ENCODE assay signal across 18 mouse cellular contexts in the genomic region with DNA sequence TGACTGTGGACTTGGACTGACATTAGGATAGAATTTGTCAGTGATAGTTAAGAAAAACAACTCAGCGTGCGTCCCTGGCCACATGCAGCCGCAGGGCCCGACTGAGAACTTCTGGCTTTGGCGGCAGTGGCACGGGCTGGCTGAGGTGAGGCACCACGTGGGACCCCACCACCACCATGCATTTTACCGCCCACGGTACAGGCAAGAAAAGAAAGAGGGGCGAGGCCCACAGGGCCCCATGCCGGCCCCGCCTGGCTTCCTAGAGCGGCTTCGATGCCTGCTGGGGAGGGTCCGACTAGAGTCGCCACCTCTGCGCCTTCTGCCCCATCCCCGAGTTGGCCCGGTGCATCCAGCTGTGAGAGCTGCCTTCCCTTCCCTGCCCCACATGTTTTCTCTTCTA.
DNase-seq lines count a peak whose midpoint lies in the region; TF ChIP-seq lines count a peak whose summit lies in the region.
"Had no signal": no experiment of that assay in that cellular context is flagged by ENCODE, and none has a peak within 500 bp of the region (broad histone marks: within the 10 kb centered on the region; RNA-seq: fewer than 3 reads in every experiment).

No protein-coding gene starts in this region.

- H3K4me1 ChIP-seq in E14TG2a.4 (replicated peaks; ENCODE audit: low read depth, low read length) (0 out of 2 replicates have a peak, but pooled peaks cover 3% of the 10 kb centered on the region), ES-E14 (ENCODE audit: control insufficient read depth in 2 of 2, insufficient read depth in 2 of 2, low read length in 2 of 2, poor library complexity in 1 of 2) (no peaks in the 10 kb centered on the region)
- no peaks in the 10 kb centered on the region for H3K4me1 ChIP-seq in limb, embryonic 10.5 days
- H3K4me1 ChIP-seq: embryonic facial prominence, embryonic 15.5 days; forebrain, embryonic 10.5 days; heart, embryonic 10.5 days had no signal

- peak overlapping the region; percentile 58 for H3K4me3 ChIP-seq in E14TG2a.4 (replicated peaks; ENCODE audit: low read length)
- H3K4me3 ChIP-seq in ES-E14 (ENCODE audit: insufficient read depth in 1 of 2, low read depth in 1 of 2, low read length in 2 of 2, poor library complexity in 1 of 2, severe bottlenecking in 1 of 2) = peak overlapping the region in 1 of 2 experiments; percentile 36; a peak in 1 of 4 replicates
- H3K4me3 ChIP-seq in limb, embryonic 10.5 days = no peak overlapping the region
- H3K4me3 ChIP-seq: embryonic facial prominence, embryonic 15.5 days; erythroblast, embryonic 14.5 days; forebrain, embryonic 10.5 days; heart, embryonic 10.5 days had no signal

- WGBS in limb, embryonic 10.5 days = 58% methylated on average over 19 of the region's 19 CpGs

- H3K9ac ChIP-seq in ES-E14 (ENCODE audit: insufficient read depth, low read depth, low read length, poor library complexity, severe bottlenecking) = peak overlapping the region; percentile 44
- H3K9ac ChIP-seq: embryonic facial prominence, embryonic 15.5 days had no signal

- no peak for TF ChIP-seq CTCF in E14TG2a.4 (conservative IDR thresholded peaks at IDR 0.05; ENCODE audit: low read length)

- intact Hi-C loops in left cerebral cortex, postnatal 25 days (cut with DNase I) = no loop called here

- H3K27ac ChIP-seq in ES-E14 (ENCODE audit: insufficient read depth, low read depth, low read length, poor library complexity, severe bottlenecking) = no peak overlapping the region
- H3K27ac ChIP-seq in limb, embryonic 10.5 days = no peak overlapping the region
- H3K27ac ChIP-seq: embryonic facial prominence, embryonic 15.5 days; forebrain, embryonic 10.5 days; heart, embryonic 10.5 days had no signal

- H3K9me3 ChIP-seq in E14TG2a.4 (ENCODE audit: low read length) (no peaks in the 10 kb centered on the region; the same call in none of the 2 replicates), ES-E14 (ENCODE audit: control insufficient read depth, insufficient read depth, low read depth, low read length) (no peaks in the 10 kb centered on the region)
- H3K9me3 ChIP-seq in limb, embryonic 10.5 days (replicated peaks) = no peaks in the 10 kb centered on the region
- H3K9me3 ChIP-seq: embryonic facial prominence, embryonic 15.5 days; forebrain, embryonic 10.5 days; heart, embryonic 10.5 days had no signal

- peaks cover 17% of the 10 kb centered on the region for H3K27me3 ChIP-seq in E14TG2a.4 (ENCODE audit: insufficient read depth, low read length)
- H3K27me3 ChIP-seq in limb, embryonic 10.5 days (ENCODE audit: low read depth, poor library complexity, severe bottlenecking) = no peaks in the 10 kb centered on the region
- H3K27me3 ChIP-seq: embryonic facial prominence, embryonic 15.5 days had no signal

- in situ Hi-C loops in ES-E14 (cut with MboI; ENCODE audit: low sequenced_read_pairs in 2 of 2, unreplicated experiment in 2 of 2) = no loop called here

- peak; percentile 70 for DNase-seq in heart, adult 11 months
- no peak for DNase-seq in heart, adult 8-10 months (ENCODE audit: low spot score)
- peak; percentile 8 for DNase-seq in ES-E14 (ENCODE audit: low read depth, low spot score)
- peak; percentile 33 for DNase-seq in limb, embryonic 10.5 days (ENCODE audit: low spot score)
- DNase-seq in adrenal gland, adult 2 months = no peak
- no peak for DNase-seq in left cerebral cortex, postnatal 25 days (ENCODE audit: low spot score in 2 of 2)
- DNase-seq: adrenal gland, postnatal 10 days; cerebellum, adult 11 months; cerebellum, adult 8-10 months; cerebellum, postnatal 14 days; embryo, embryonic 11 days; gastrocnemius, postnatal 14 days; heart, postnatal 36 days had no signal

- H3K36me3 ChIP-seq in E14TG2a.4 (ENCODE audit: insufficient read depth, low read length) = no peaks in the 10 kb centered on the region
- H3K36me3 ChIP-seq in ES-E14 (ENCODE audit: control insufficient read depth, insufficient read depth, low read length, poor library complexity, severe bottlenecking) = no peaks in the 10 kb centered on the region
- H3K36me3 ChIP-seq in limb, embryonic 10.5 days = no peaks in the 10 kb centered on the region
- H3K36me3 ChIP-seq: embryonic facial prominence, embryonic 15.5 days; forebrain, embryonic 10.5 days; heart, embryonic 10.5 days had no signal

TF ChIP-seq in ES-E14, 5 proteins besides CTCF, POLR2A, EP300 and RAD21:
- TF ChIP-seq ZNF384 (IDR thresholded peaks at IDR 0.05; ENCODE audit: low read depth, low read length) (no peak), MAFK (IDR thresholded peaks at IDR 0.05; ENCODE audit: insufficient read depth, low read depth, low read length) (no peak), CHD2 (IDR thresholded peaks at IDR 0.05; ENCODE audit: low read depth, low read length) (no peak), ZC3H11A (IDR thresholded peaks at IDR 0.05; ENCODE audit: borderline replicate concordance, low read depth, low read length) (no peak), HCFC1 (IDR thresholded peaks at IDR 0.05; ENCODE audit: borderline replicate concordance, insufficient read depth, low read length) (no peak)
TF ChIP-seq in ES-E14: peak in this region for 0.

Comparison
In these comparisons a context has a peak if more than half of its experiments do, and no peak if none do; other contexts are left out.
1. DNase-seq: peak in heart, adult 11 months (single experiment), ES-E14 (single experiment) and limb, embryonic 10.5 days (single experiment); none in heart, adult 8-10 months (single experiment), adrenal gland, adult 2 months (single experiment) and left cerebral cortex, postnatal 25 days (0 of 2).